Mouse (Mus musculus): Measurements from ENCODE around the gene Slc9b1. TPM values are rescaled to one million over a fixed set of nuclear protein-coding genes. Genes with fewer than 3 reads are reported as not detected.

Gene Slc9b1
- polyA plus RNA-seq, 1 experiment from 2014 or later, result not detected

GRCm38 (mm10) chr3:135438913-135439531 is 91.2 kb downstream of the Slc9b1 start:
- peaks cover 16% of the 10 kb centered on the region for H3K4me1 ChIP-seq (ENCODE audit: control insufficient read depth, insufficient read depth, low read length)
- ATAC-seq (ENCODE audit: low FRiP score), result peak; percentile 74
- H3K4me3 ChIP-seq (ENCODE audit: low read depth, low read length), result peak overlapping the region; percentile 98
- DNase-seq (ENCODE audit: low spot score, missing footprints), result peak; percentile 97
- peak overlapping the region; percentile 97 for H3K9ac ChIP-seq (ENCODE audit: low read length)
- no peaks in the 10 kb centered on the region for H3K27me3 ChIP-seq (ENCODE audit: control insufficient read depth, insufficient read depth, low read length)
- H3K27ac ChIP-seq (ENCODE audit: low read depth, low read length), result peak overlapping the region; percentile 100
- WGBS, result under 1% methylated on average over 56 of the region's 76 CpGs
- H3K36me3 ChIP-seq (ENCODE audit: control insufficient read depth, insufficient read depth, low read length), result no peaks in the 10 kb centered on the region
- H3K4me2 ChIP-seq, result peak overlapping the region; percentile 83
- H3K9me3 ChIP-seq (ENCODE audit: control insufficient read depth, low read length), result no peaks in the 10 kb centered on the region

GRCm38 (mm10) chr3:135439651-135440050 is 91.8 kb downstream of the Slc9b1 start:
- Histone ChIP-seq H3K4me2 (peak overlapping the region; percentile 83), H3K36me3 (ENCODE audit: control insufficient read depth, insufficient read depth, low read length) (no peaks in the 10 kb centered on the region), H3K4me3 (ENCODE audit: low read depth, low read length) (peak overlapping the region; percentile 98), H3K27me3 (ENCODE audit: control insufficient read depth, insufficient read depth, low read length) (no peaks in the 10 kb centered on the region), H3K27ac (ENCODE audit: low read depth, low read length) (peak overlapping the region; percentile 100), H3K4me1 (ENCODE audit: control insufficient read depth, insufficient read depth, low read length) (peaks cover 16% of the 10 kb centered on the region), H3K9me3 (ENCODE audit: control insufficient read depth, low read length) (no peaks in the 10 kb centered on the region), H3K9ac (ENCODE audit: low read length) (peak overlapping the region; percentile 97)
- no peak for ATAC-seq (ENCODE audit: low FRiP score)
- WGBS, result 3% methylated on average over 15 of the region's 15 CpGs
- no peak for DNase-seq (ENCODE audit: low spot score, missing footprints)

- WGBS, result 27% methylated on average over 7 of the region's 7 CpGs
- DNase-seq (ENCODE audit: low spot score, missing footprints) (peak; percentile 87), ATAC-seq (ENCODE audit: low FRiP score) (no peak)
- Histone ChIP-seq H3K4me3 (ENCODE audit: low read depth, low read length) (peak overlapping the region; percentile 98), H3K9ac (ENCODE audit: low read length) (peak overlapping the region; percentile 97), H3K9me3 (ENCODE audit: control insufficient read depth, low read length) (no peaks in the 10 kb centered on the region), H3K4me1 (ENCODE audit: control insufficient read depth, insufficient read depth, low read length) (peaks cover 16% of the 10 kb centered on the region), H3K27me3 (ENCODE audit: control insufficient read depth, insufficient read depth, low read length) (no peaks in the 10 kb centered on the region), H3K27ac (ENCODE audit: low read depth, low read length) (no peak overlapping the region), H3K4me2 (peak overlapping the region; percentile 83), H3K36me3 (ENCODE audit: control insufficient read depth, insufficient read depth, low read length) (no peaks in the 10 kb centered on the region)
Measured at GRCm38 (mm10) chr3:135440221-135440620, 92.4 kb downstream of the Slc9b1 start.

- Histone ChIP-seq H3K27me3 (ENCODE audit: control insufficient read depth, insufficient read depth, low read length) (no peaks in the 10 kb centered on the region), H3K9me3 (ENCODE audit: control insufficient read depth, low read length) (no peaks in the 10 kb centered on the region), H3K36me3 (ENCODE audit: control insufficient read depth, insufficient read depth, low read length) (no peaks in the 10 kb centered on the region), H3K27ac (ENCODE audit: low read depth, low read length) (no peak overlapping the region), H3K4me2 (peak overlapping the region; percentile 83), H3K4me1 (ENCODE audit: control insufficient read depth, insufficient read depth, low read length) (peaks cover 16% of the 10 kb centered on the region), H3K4me3 (ENCODE audit: low read depth, low read length) (peak overlapping the region; percentile 98), H3K9ac (ENCODE audit: low read length) (no peak overlapping the region)
- 66% methylated on average over 10 of the region's 10 CpGs for WGBS
- ATAC-seq (ENCODE audit: low FRiP score) (no peak), DNase-seq (ENCODE audit: low spot score, missing footprints) (peak; percentile 85)
Measured at GRCm38 (mm10) chr3:135440621-135441020, 92.8 kb downstream of the Slc9b1 start.

GRCm38 (mm10) chr3:135444930-135445329 is 97.1 kb downstream of the Slc9b1 start:
- Histone ChIP-seq H3K4me1 (ENCODE audit: control insufficient read depth, insufficient read depth, low read length) (peaks cover 6% of the 10 kb centered on the region), H3K36me3 (ENCODE audit: control insufficient read depth, insufficient read depth, low read length) (no peaks in the 10 kb centered on the region), H3K27ac (ENCODE audit: low read depth, low read length) (no peak overlapping the region), H3K9me3 (ENCODE audit: control insufficient read depth, low read length) (no peaks in the 10 kb centered on the region), H3K27me3 (ENCODE audit: control insufficient read depth, insufficient read depth, low read length) (no peaks in the 10 kb centered on the region), H3K4me2 (no peak overlapping the region), H3K9ac (ENCODE audit: low read length) (no peak overlapping the region), H3K4me3 (ENCODE audit: low read depth, low read length) (no peak overlapping the region)
- DNase-seq (ENCODE audit: low spot score, missing footprints) (no peak), ATAC-seq (ENCODE audit: low FRiP score) (no peak)

Other genes starting within 250 kb of the Slc9b1 start
- gene Cenpe, start 135.5 kb upstream of the Slc9b1 start, polyA plus RNA-seq (2014; fragmentation: Nextera tagmentation; extraction: Ambion mirVana), result 45.9 and 48.9 TPM in 2 replicates
- 5.7 and 6.4 TPM in 2 replicates for gene Bdh2, start 66.8 kb upstream of the Slc9b1 start, polyA plus RNA-seq (2014; fragmentation: Nextera tagmentation; extraction: Ambion mirVana)
- gene Slc9b2, start 40.3 kb upstream of the Slc9b1 start, polyA plus RNA-seq (2014; fragmentation: Nextera tagmentation; extraction: Ambion mirVana), result 1.3 and 1.9 TPM in 2 replicates
- gene Cisd2, start 75.9 kb downstream of the Slc9b1 start, polyA plus RNA-seq (2014; fragmentation: Nextera tagmentation; extraction: Ambion mirVana), result 85.5 and 90.0 TPM in 2 replicates
- gene Ube2d3, start 90.1 kb downstream of the Slc9b1 start, polyA plus RNA-seq (2014; fragmentation: Nextera tagmentation; extraction: Ambion mirVana), result 693 and 733 TPM in 2 replicates
- gene Manba, start 137.6 kb downstream of the Slc9b1 start, polyA plus RNA-seq (2014; fragmentation: Nextera tagmentation; extraction: Ambion mirVana), result 4.4 and 5.8 TPM in 2 replicates

Data from midbrain, embryonic 11.5 days (tissue).